Mouse (Mus musculus) embryonic facial prominence, embryonic 10.5 days (tissue): Measurements from ENCODE around the gene Gm10277. TPM values are rescaled to one million over a fixed set of nuclear protein-coding genes. Genes with fewer than 3 reads are reported as not detected.

Experiments
- DNase-seq: peaks from one replicate; pipeline ENCODE4 v3.0.0-alpha.2; 2017; ENCODE audit warnings: low spot score
- H3K27ac ChIP-seq: fragments of 300-500 bp; sonication (generic); replicated peaks from 2 replicates; pipeline ENCODE4 v1.5.1; 2016; ENCODE audit warnings: mild to moderate bottlenecking
- H3K27me3 ChIP-seq: fragments of 300-500 bp; sonication (generic); replicated peaks from 2 replicates; pipeline ENCODE4 v1.6.1; 2016; ENCODE audit warnings: low read depth, mild to moderate bottlenecking; ENCODE audit not compliant: poor library complexity, severe bottlenecking
- H3K36me3 ChIP-seq: fragments of 300-500 bp; sonication (generic); replicated peaks from 2 replicates; pipeline ENCODE4 v1.6.1; 2016; ENCODE audit warnings: mild to moderate bottlenecking, moderate library complexity
- H3K4me1 ChIP-seq: fragments of 300-500 bp; sonication (generic); 2 replicates; pipeline ENCODE4 v1.6.1; 2016
- H3K4me3 ChIP-seq: fragments of 300-500 bp; sonication (generic); 2 replicates; pipeline ENCODE4 v1.5.1; 2016; ENCODE audit warnings: mild to moderate bottlenecking, moderate library complexity
- H3K9me3 ChIP-seq: fragments of 300-500 bp; sonication (generic); 2 replicates; pipeline ENCODE4 v1.6.1; 2016; ENCODE audit warnings: mild to moderate bottlenecking
- WGBS: fragments of 180-500 bp; shearing (Covaris S2); methylation state at CpG from one replicate; pipeline ENCODE4 v1.1.7; 2016; 5-methylcytosine and 5-hydroxymethylcytosine counted together
- polyA plus RNA-seq: library from polyadenylated mRNA; unstranded; fragments of >200 nt; fragmentation: Nextera tagmentation; extraction: Ambion mirVana; gene quantifications from 2 replicates; pipeline ENCODE4 v1.2.1, GENCODE M21; 2016

Gm10277 gene
- polyA plus RNA-seq: 1.3 and 1.6 TPM in 2 replicates

DNA sequence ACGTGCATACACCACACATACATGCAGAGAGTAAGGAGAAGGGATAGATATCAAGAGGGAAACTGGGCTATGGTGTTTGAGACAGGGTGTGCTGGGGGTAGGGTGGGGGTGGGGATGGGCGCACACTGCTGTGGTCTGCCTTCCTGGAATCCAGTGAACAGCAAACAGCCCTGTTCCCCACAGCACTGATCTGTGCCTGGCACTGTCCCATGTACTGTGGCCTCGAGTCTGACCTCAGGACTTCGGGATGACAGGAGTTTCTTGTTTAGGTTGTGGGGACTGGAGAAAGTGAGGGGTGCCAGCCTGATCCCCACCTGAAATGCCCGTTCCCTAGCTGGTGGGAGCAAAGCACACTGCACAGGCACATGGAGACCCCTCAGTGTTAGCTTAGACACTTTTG is at the start of gene Gm10277:
TSS of gene Gm10277 (minus strand) at position 41 of the 400 bp plus-strand sequence.
- H3K9me3 ChIP-seq: no peaks in the 10 kb centered on the region
- H3K4me3 ChIP-seq: no peak within 1 kb of the TSS
- H3K27me3 ChIP-seq: no peaks in the 10 kb centered on the region
- H3K27ac ChIP-seq: peak within 1 kb of the TSS; percentile 12; the same call in 1 of the 2 replicates
- no peak for DNase-seq
- 88% methylated on average over 5 of the region's 5 CpGs for WGBS
- H3K36me3 ChIP-seq: 0 out of 2 replicates have a peak, but pooled peaks cover 3% of the 10 kb centered on the region
- peaks cover 66% of the 10 kb centered on the region for H3K4me1 ChIP-seq

DNA sequence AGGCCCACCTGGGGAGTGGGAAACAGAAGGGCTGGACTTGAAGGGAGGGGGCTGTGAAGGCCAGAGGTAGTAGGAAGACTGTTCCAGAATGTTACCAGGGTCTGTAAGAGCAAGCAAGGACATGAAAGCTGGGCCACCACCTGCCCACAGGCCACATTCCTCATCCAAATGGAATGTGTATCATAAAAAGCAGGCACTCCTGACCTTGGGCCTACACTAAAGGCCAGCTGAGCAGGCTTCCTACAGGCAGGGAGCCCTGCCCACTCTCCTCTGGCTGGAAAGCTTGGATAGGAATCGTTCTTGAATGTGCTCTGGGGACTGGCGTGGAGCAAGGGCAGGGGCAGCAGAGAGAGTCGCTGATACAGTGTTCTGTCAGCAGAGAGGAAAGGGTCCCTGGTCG is 49.2 kb upstream of the Gm10277 start:
- Histone ChIP-seq H3K27ac (peak overlapping the region; percentile 49), H3K36me3 (peaks cover 73% of the 10 kb centered on the region), H3K9me3 (no peaks in the 10 kb centered on the region), H3K27me3 (0 out of 2 replicates have a peak, but pooled peaks cover 4% of the 10 kb centered on the region), H3K4me3 (no peak overlapping the region), H3K4me1 (peaks cover 17% of the 10 kb centered on the region; the same call in 1 of the 2 replicates)
- peak; percentile 42 for DNase-seq
- 65% methylated on average over 4 of the region's 4 CpGs for WGBS

DNA sequence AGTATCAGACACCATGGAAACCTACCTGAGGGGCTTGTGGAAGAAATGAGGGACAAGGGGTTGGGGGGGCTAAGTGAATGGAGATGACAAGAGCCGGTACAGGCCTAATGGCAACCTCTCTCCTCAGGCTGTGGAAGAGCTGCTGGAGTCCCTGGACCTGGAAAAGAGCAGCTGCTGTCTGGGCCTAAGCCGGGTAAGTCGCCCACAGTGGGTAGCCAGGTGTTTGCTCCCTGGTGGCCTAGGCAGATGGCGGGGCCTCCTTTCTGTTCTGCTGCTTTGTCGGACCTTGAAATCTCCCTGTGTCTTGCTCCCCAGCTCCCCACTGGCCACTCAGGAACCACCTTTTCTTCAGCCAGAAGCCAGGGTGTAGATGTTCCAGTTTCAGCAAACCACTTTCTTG is 48.7 kb upstream of the Gm10277 start:
- Histone ChIP-seq H3K4me3 (no peak overlapping the region), H3K27ac (peak overlapping the region; percentile 49), H3K27me3 (0 out of 2 replicates have a peak, but pooled peaks cover 4% of the 10 kb centered on the region), H3K4me1 (peaks cover 17% of the 10 kb centered on the region; the same call in 1 of the 2 replicates), H3K36me3 (peaks cover 69% of the 10 kb centered on the region), H3K9me3 (no peaks in the 10 kb centered on the region)
- DNase-seq: no peak
- WGBS: 74% methylated on average over 5 of the region's 5 CpGs

DNA sequence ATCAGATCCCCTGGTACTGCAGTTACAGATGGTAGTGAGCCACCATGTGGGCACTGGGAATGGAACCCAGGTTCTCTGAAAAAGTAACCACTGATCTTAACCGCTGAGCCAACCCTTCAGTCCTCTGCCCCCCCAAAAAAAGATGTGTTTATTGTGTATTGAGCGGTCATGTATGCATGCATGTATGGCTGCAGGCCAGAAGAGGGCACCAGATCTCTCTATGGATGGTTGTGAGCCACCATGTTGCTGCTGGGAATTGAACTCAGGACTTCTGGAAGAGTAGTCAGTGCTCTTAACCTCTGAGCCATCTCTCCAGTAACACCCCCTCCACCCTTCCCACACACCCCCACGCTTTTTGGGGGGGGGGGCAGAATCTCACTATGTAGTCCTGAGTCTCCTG is 47.6 kb upstream of the Gm10277 start:
- no peak for DNase-seq
- H3K36me3 ChIP-seq: peaks cover 60% of the 10 kb centered on the region
- WGBS: 75% methylated on average over 3 of the region's 3 CpGs
- H3K4me1 ChIP-seq: peaks cover 28% of the 10 kb centered on the region
- H3K27me3 ChIP-seq: no peaks in the 10 kb centered on the region
- H3K9me3 ChIP-seq: no peaks in the 10 kb centered on the region
- H3K4me3 ChIP-seq: no peak overlapping the region
- no peak overlapping the region for H3K27ac ChIP-seq

DNA sequence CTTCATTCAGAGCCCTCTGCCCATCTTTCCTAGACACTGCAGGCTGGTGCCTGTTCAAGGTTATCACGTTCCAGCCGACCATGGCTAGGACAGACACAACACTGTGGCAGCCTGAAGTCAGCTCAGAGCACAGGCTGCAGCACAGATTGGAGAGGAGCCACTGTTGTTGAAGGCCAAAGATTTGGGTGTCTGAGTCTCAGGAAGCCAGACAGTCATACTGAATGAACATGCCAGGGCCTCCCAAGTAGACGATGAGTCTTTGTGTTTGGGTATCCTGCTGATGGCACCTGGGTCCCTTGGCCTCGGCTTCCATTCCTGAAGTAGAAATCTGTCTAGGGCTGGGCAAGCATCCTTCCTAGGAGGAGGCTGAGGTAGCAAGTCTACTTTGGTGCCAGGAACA is 45.0 kb upstream of the Gm10277 start:
- Histone ChIP-seq H3K27ac (no peak overlapping the region), H3K4me3 (no peak overlapping the region), H3K27me3 (no peaks in the 10 kb centered on the region), H3K4me1 (peaks cover 29% of the 10 kb centered on the region), H3K9me3 (no peaks in the 10 kb centered on the region), H3K36me3 (peaks cover 74% of the 10 kb centered on the region)
- no peak for DNase-seq
- 88% methylated on average over 4 of the region's 4 CpGs for WGBS

DNA sequence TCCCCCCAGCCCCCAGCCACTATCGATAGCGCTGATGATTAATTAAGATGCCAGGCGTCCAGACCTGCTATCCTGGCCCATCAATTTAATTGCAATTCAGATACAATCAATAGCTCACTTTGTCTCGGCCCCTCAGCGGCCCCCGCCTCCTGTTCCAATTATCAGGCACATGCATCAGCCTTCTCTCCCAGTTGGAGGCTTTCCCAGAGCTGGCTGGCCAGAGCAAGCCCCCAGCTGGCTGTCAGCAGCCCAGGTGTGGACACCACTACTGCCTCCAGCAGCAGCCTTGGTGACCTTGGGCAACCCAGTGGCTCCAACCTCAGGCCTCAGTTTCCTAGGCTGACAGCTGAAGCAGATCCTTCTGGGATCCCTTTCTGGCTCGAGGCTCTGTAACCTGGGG is 43.3 kb upstream of the Gm10277 start:
- no peaks in the 10 kb centered on the region for H3K9me3 ChIP-seq
- H3K4me1 ChIP-seq: peaks cover 33% of the 10 kb centered on the region
- H3K4me3 ChIP-seq: no peak overlapping the region
- peaks cover 62% of the 10 kb centered on the region for H3K36me3 ChIP-seq
- WGBS: 56% methylated on average over 7 of the region's 7 CpGs
- no peaks in the 10 kb centered on the region for H3K27me3 ChIP-seq
- no peak for DNase-seq
- H3K27ac ChIP-seq: no peak overlapping the region

DNA sequence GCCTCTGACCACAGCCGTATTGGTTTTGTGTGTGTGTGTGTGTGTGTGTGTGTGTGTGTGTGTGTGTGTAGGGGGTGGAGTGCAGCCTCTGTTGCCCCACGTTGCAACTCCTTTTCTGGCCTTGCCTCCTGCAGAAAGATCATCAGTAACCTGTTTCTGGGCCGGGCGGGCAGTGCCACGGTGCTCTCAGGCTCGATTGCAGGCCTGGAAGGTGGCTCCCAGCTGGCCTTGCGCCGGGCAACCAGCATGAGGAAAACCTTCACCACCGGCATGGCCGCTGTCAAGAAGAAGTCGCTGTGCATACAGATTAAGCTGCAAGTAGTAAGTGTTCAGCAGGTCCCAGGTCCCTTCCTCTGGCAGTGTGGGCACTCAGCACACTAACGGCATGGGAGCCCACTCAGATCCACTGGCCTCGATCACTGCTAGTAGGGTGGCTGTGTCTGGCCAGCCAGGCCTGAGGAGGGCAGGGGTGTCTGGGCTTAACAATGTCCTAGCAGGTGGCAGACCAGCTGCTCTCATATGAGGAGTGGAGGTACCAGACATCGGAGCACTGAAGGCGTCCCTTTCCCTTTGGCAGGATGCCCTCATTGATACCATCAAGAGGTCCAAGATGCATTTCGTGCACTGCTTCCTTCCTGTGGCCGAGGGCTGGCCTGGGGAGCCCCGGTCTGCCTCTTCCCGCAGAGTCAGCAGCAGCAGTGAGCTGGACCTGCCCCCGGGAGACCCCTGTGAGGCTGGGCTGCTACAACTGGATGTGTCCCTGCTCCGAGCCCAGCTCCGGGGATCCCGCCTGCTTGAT is 41.7 kb upstream of the Gm10277 start:
- Histone ChIP-seq H3K36me3 (peaks cover 61% of the 10 kb centered on the region), H3K27me3 (no peaks in the 10 kb centered on the region; the same call in 1 of the 2 replicates), H3K4me3 (no peak overlapping the region), H3K27ac (peak overlapping the region; percentile 36; the same call in 1 of the 2 replicates), H3K4me1 (peaks cover 41% of the 10 kb centered on the region), H3K9me3 (no peaks in the 10 kb centered on the region)
- WGBS: 89% methylated on average over 23 of the region's 23 CpGs
- no peak for DNase-seq

DNA sequence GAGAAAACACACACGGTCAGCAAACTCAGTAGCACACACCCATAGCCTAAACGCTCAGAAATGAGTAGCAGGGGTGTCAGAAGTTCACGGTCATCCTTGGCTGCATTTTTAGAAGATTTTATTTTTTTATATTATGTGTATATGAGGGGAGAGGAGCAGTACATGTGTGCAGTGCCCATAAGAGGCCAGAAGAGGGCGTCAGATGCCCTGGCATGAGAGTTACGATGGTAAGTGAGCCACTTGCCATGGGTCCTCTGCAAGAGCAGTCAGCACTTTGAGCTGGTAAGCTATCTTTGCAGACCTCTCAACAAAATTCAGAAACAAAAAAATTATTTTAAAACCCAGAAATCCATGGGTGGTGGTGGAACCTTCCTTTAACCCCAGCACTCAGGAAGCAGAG is 40.6 kb upstream of the Gm10277 start:
- Histone ChIP-seq H3K9me3 (no peaks in the 10 kb centered on the region), H3K36me3 (peaks cover 67% of the 10 kb centered on the region), H3K27ac (no peak overlapping the region), H3K27me3 (no peaks in the 10 kb centered on the region; the same call in 1 of the 2 replicates), H3K4me1 (peaks cover 41% of the 10 kb centered on the region), H3K4me3 (no peak overlapping the region)
- DNase-seq: no peak
- 90% methylated on average over 5 of the region's 5 CpGs for WGBS

DNA sequence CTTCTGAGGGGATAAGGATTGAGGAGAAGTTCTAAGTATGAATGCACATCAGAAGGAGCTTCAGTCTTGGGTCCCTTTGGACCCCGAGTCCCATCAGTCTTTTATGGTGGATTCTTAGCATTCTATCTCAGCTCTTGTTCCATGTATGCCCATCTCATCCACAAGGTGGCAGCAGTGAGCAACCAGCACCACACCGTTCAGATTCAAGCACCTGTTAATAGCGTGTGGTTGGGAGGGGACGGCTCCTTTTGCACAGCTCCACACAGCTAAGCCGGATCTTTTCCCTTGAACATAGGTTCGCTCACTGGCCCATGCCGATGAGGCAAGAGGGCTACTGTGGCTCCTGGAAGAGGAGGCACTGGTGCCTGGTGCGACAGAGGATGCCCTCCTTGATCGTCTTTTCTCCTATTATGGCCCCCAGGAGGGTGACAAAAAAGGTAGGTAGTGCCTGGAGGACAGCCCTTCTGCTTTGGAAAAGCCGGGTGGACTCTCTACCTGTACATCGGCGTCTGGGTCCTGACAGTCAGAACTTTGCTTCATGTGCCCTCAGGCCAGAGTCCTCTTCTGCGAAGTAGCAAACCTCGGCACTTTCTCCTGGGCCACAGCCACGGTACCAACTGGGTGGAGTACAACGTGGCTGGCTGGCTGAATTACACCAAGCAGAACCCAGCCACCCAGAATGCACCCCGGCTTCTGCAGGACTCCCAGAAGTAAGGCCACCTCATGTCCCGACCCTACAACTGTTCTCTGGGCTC is 39.9 kb upstream of the Gm10277 start:
- Histone ChIP-seq H3K36me3 (peaks cover 61% of the 10 kb centered on the region), H3K9me3 (no peaks in the 10 kb centered on the region), H3K4me3 (no peak overlapping the region), H3K27ac (no peak overlapping the region), H3K4me1 (peaks cover 47% of the 10 kb centered on the region), H3K27me3 (no peaks in the 10 kb centered on the region; the same call in 1 of the 2 replicates)
- WGBS: 57% methylated on average over 18 of the region's 18 CpGs
- peak; percentile 84 for DNase-seq

DNA sequence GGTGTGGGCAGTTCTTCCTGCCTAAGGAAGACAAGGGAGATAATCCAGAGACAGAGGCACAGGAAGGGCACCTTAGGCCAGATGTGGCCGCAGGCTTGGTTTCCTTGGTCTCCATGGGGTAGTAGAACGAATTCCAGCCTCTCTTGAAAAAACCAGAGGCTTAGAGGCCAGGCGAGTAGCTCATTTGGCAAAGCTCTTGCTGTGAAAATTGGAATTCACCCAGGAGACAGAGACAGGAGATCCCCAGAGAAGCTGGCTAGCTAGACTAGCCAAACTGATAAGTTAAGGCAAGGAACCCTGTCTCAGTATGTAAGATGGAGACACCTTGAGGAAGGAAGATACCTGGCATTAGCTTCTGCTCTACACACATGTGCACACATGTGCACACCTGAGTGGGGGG is 38.8 kb upstream of the Gm10277 start:
- Histone ChIP-seq H3K27ac (no peak overlapping the region), H3K36me3 (peaks cover 59% of the 10 kb centered on the region), H3K27me3 (no peaks in the 10 kb centered on the region; the same call in 1 of the 2 replicates), H3K9me3 (no peaks in the 10 kb centered on the region), H3K4me1 (peaks cover 48% of the 10 kb centered on the region), H3K4me3 (no peak overlapping the region)
- 50% methylated on average over 3 of the region's 3 CpGs for WGBS
- no peak for DNase-seq

DNA sequence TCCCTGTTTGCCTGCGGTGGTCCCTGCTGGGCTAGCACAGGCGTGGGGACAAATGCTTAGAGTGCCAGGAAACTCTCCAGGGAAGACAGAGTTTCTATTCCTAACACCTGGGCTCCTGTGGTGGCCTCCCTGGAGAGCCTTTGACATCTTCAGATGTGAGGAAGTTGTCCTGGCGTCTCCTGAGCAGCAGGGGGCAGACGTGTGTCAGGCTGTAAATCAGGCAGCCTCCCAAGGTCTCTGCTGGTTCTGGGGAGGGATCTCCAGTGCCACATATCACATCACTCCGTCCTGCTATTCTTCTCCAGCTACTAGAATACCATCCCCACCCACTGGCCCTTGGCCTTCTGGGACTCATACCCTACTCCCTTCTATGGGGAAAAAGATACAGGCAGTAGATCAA is 38.3 kb upstream of the Gm10277 start:
- Histone ChIP-seq H3K4me1 (peaks cover 44% of the 10 kb centered on the region), H3K27ac (no peak overlapping the region), H3K36me3 (peaks cover 64% of the 10 kb centered on the region), H3K9me3 (no peaks in the 10 kb centered on the region), H3K4me3 (no peak overlapping the region), H3K27me3 (no peaks in the 10 kb centered on the region; the same call in 1 of the 2 replicates)
- peak; percentile 71 for DNase-seq
- 1% methylated on average over 5 of the region's 5 CpGs for WGBS

DNA sequence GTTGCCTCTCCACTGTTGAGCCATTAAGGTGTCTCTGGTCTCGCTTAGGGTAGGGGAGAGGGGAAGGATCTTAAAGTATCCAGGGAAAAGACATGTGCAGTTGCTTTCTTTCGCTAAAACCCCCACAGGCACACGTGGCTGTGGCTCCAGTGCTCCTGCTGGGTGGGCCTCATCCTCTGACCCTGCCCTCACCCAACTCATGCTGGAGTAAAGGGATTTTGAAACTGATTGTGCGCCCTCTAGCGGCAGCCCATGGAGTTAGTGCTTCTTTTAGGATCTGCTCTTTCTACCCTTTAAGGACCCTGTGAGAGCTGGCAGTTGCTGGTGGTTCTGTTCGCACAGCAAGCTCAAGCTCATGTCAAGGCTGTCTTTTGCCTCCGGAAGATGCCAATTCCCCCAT is 35.2 kb upstream of the Gm10277 start:
- peak; percentile 84 for DNase-seq
- 17% methylated on average over 7 of the region's 7 CpGs for WGBS
- Histone ChIP-seq H3K4me3 (no peak overlapping the region), H3K9me3 (no peaks in the 10 kb centered on the region), H3K4me1 (peaks cover 31% of the 10 kb centered on the region), H3K36me3 (peaks cover 65% of the 10 kb centered on the region), H3K27ac (no peak overlapping the region), H3K27me3 (no peaks in the 10 kb centered on the region; the same call in 1 of the 2 replicates)
